Mouse (Mus musculus): Measurements from ENCODE around the gene Cyp2a5. TPM values are rescaled to one million over a fixed set of nuclear protein-coding genes. Genes with fewer than 3 reads are reported as not detected.
"Not testable (repeated sequence)": the region's sequence is repeated elsewhere in the genome, so short reads cannot be mapped to it uniquely, and the experiment has no call there.

Gene Cyp2a5
- not detected in 2 replicates for polyA plus RNA-seq (2012; ENCODE audit: insufficient read depth, insufficient read length, low replicate concordance, missing spikeins)

- 67% methylated on average over 3 of the region's 3 CpGs for WGBS
- H3K4me3 ChIP-seq (ENCODE audit: insufficient read depth, low read depth, low read length); H3K27ac ChIP-seq (ENCODE audit: insufficient read depth, low read depth, low read length): not testable (repeated sequence)
Observed at GRCm38 (mm10) chr7:26835059-26835458, at the start of gene Cyp2a5. Cyp2a5 (plus strand) TSS chr7:26835305.

GRCm38 (mm10) chr7:26786013-26786412, 49.1 kb upstream of the Cyp2a5 start:
- H3K27ac ChIP-seq (ENCODE audit: insufficient read depth, low read depth, low read length); H3K4me3 ChIP-seq (ENCODE audit: insufficient read depth, low read depth, low read length); H3K4me1 ChIP-seq (ENCODE audit: control insufficient read depth, insufficient read depth, low read length): not testable (repeated sequence)
- WGBS = 25% methylated on average over 1 of the region's 1 CpGs

More at GRCm38 (mm10) chr7:26835059-26835458, at the start of gene Cyp2a5:
- not testable (repeated sequence) for H3K4me1 ChIP-seq (ENCODE audit: control insufficient read depth, insufficient read depth, low read length)

DNA sequence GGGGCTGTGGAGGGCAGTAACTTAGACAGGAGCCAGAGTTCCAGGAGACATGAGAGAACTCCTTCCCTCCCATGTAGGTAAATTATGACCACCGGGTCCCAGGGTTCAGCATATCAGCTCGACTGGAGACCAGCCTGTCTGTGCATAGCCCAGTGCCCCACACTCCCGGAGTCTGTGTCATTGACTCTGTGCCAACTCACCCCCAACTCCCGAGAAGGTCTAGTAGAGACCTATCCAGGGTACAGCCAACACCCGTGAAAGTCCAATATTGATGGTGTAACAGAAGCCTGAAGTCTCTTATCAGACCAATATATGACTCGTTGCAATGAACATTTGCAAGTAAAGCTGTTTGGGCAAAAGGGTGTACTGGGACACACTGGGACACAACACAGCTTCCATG, 45.1 kb upstream of the Cyp2a5 start:
- WGBS = 81% methylated on average over 6 of the region's 6 CpGs

DNA sequence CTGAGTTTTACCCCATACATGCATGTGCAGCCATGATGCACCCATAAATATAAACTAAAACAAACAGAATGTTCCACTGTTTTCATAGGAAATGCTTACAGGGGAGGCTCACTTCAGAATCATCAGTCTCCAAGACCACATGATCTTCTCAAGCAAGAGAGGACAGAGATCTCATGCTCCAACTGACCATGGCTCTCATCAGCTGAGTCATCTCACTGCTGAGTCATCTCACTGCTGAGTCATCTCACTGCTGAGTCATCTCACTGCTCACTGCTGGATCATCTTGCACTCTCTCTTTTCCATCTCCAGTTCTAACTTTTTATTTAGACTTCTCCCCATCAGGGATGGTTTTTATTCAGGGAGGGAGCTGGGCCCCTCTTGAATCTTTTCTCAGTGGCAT, 35.0 kb upstream of the Cyp2a5 start:
- Histone ChIP-seq H3K4me1 (ENCODE audit: control insufficient read depth, insufficient read depth, low read length) (no peaks in the 10 kb centered on the region), H3K4me3 (ENCODE audit: insufficient read depth, low read depth, low read length) (no peak overlapping the region), H3K27ac (ENCODE audit: insufficient read depth, low read depth, low read length) (no peak overlapping the region)
- TF ChIP-seq CTCF (IDR thresholded peaks at IDR 0.05; ENCODE audit: insufficient read depth, low read depth, low read length) = no peak
- no peak for TF ChIP-seq POLR2A (IDR thresholded peaks at IDR 0.05; ENCODE audit: insufficient read depth, low read depth, low read length)

More for the DNA sequence above, 45.1 kb upstream of the Cyp2a5 start:
- Histone ChIP-seq H3K4me3 (ENCODE audit: insufficient read depth, low read depth, low read length) (no peak overlapping the region), H3K27ac (ENCODE audit: insufficient read depth, low read depth, low read length) (no peak overlapping the region), H3K4me1 (ENCODE audit: control insufficient read depth, insufficient read depth, low read length) (no peaks in the 10 kb centered on the region)
- TF ChIP-seq POLR2A (IDR thresholded peaks at IDR 0.05; ENCODE audit: insufficient read depth, low read depth, low read length) = no peak
- no peak for TF ChIP-seq CTCF (IDR thresholded peaks at IDR 0.05; ENCODE audit: insufficient read depth, low read depth, low read length)

- 97% methylated on average over 1 of the region's 1 CpGs for WGBS
- TF ChIP-seq CTCF (IDR thresholded peaks at IDR 0.05; ENCODE audit: insufficient read depth, low read depth, low read length) = no peak
- no peak for TF ChIP-seq POLR2A (IDR thresholded peaks at IDR 0.05; ENCODE audit: insufficient read depth, low read depth, low read length)
Observed at GRCm38 (mm10) chr7:26800996-26801395, 34.1 kb upstream of the Cyp2a5 start.

DNA sequence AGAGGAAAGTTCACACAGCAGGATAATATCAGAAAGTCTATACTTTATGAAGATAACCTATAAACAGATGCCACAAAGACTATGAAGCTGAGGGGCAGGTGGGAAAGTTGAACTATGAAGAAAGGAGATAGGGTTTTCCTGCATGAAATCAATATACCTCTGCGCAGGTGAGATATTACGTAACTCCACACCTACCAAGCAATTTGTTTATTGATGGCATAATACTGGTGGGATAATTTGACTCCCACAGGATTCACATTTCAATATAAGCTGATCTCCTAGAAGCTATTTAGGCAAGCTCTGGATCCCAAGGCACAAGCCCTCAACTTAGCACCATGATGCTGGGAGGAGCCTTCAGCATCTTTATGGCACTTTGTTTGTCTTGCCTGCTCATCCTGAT, 26.5 kb upstream of the Cyp2a5 start, which contains the start of gene Cyp2g1:
Gene Cyp2g1 (plus strand): TSS at position 301 of the 400 bp plus-strand sequence.
- 85% methylated on average over 2 of the region's 2 CpGs for WGBS
- no peak for TF ChIP-seq CTCF (IDR thresholded peaks at IDR 0.05; ENCODE audit: insufficient read depth, low read depth, low read length)
- no peak for TF ChIP-seq POLR2A (IDR thresholded peaks at IDR 0.05; ENCODE audit: insufficient read depth, low read depth, low read length)
- Histone ChIP-seq H3K4me1 (ENCODE audit: control insufficient read depth, insufficient read depth, low read length) (no peaks in the 10 kb centered on the region), H3K4me3 (ENCODE audit: insufficient read depth, low read depth, low read length) (no peak within 1 kb of the TSS), H3K27ac (ENCODE audit: insufficient read depth, low read depth, low read length) (no peak within 1 kb of the TSS)

More at GRCm38 (mm10) chr7:26800996-26801395, 34.1 kb upstream of the Cyp2a5 start:
- no peaks in the 10 kb centered on the region for H3K4me1 ChIP-seq (ENCODE audit: control insufficient read depth, insufficient read depth, low read length)
- H3K27ac ChIP-seq (ENCODE audit: insufficient read depth, low read depth, low read length) = no peak overlapping the region
- no peak overlapping the region for H3K4me3 ChIP-seq (ENCODE audit: insufficient read depth, low read depth, low read length)

DNA sequence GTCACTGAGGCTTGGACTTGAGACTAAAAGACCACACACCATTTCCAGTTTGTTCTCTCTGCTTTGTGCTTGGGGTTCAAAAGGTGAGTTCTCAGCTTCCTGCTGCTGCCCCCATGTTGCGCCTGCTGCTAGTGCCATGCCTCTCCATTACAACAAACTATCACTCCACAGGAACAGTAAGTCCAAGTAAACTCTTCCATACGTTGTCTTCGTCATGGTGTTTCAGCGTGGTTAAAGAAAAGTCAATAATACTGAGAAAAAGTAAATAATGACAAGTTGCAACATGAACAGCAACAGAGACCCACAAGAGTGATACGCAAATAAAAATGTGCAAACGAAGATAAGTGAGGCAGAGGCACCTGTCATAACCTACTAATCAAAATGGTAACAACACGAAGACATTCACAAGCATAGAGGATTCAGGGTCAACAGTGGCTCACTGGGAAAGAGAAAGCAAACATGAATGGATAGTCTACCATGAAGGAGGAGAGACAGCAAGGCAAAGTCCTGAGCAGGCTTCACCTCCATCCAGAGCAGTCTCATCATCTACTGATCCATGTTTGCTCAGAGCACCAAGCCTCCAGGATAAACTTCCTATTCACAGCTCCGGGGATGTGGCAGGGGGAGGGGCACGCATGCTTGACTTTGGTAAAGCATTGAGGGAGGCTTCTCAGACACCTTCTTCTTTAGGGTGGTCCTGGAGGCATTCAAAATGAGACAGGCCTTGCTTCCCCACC, 3.4 kb upstream of the Cyp2a5 start:
- not testable (repeated sequence) for H3K27ac ChIP-seq (ENCODE audit: insufficient read depth, low read depth, low read length); H3K4me3 ChIP-seq (ENCODE audit: insufficient read depth, low read depth, low read length); H3K4me1 ChIP-seq (ENCODE audit: control insufficient read depth, insufficient read depth, low read length)
- 80% methylated on average over 9 of the region's 9 CpGs for WGBS

- not testable (repeated sequence) for H3K27ac ChIP-seq (ENCODE audit: insufficient read depth, low read depth, low read length); H3K4me3 ChIP-seq (ENCODE audit: insufficient read depth, low read depth, low read length)
- WGBS = 76% methylated on average over 7 of the region's 7 CpGs
Observed at GRCm38 (mm10) chr7:26832668-26833067, 2.4 kb upstream of the Cyp2a5 start.

GRCm38 (mm10) chr7:26843400-26843799, 8.3 kb downstream of the Cyp2a5 start:
- not testable (repeated sequence) for H3K4me1 ChIP-seq (ENCODE audit: control insufficient read depth, insufficient read depth, low read length); H3K27ac ChIP-seq (ENCODE audit: insufficient read depth, low read depth, low read length); H3K4me3 ChIP-seq (ENCODE audit: insufficient read depth, low read depth, low read length)
- 89% methylated on average over 2 of the region's 2 CpGs for WGBS

More at GRCm38 (mm10) chr7:26832668-26833067, 2.4 kb upstream of the Cyp2a5 start:
- not testable (repeated sequence) for H3K4me1 ChIP-seq (ENCODE audit: control insufficient read depth, insufficient read depth, low read length)

GRCm38 (mm10) chr7:26850063-26850462, 15.0 kb downstream of the Cyp2a5 start:
- not testable (repeated sequence) for H3K4me3 ChIP-seq (ENCODE audit: insufficient read depth, low read depth, low read length); H3K27ac ChIP-seq (ENCODE audit: insufficient read depth, low read depth, low read length); H3K4me1 ChIP-seq (ENCODE audit: control insufficient read depth, insufficient read depth, low read length)

DNA sequence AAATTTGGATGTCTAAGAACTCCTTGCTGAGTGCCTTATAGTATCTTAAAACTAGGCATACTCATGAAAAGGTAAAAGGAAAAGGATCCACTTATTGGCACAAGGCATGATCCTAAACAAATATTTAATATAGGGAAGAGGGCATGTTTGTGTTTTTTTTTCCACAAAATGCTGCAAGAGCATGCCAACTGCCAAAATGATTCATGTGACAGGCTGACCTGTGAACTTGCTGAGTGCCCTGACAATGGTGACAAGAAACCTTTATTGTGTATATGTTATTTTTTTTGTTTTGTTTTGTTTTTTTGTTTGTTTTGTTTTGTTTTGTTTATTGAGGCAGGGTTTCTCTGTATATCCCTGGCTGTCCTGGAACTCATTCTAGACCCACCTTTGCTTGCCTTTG, 43.5 kb downstream of the Cyp2a5 start:
- H3K4me1 ChIP-seq (ENCODE audit: control insufficient read depth, insufficient read depth, low read length); H3K27ac ChIP-seq (ENCODE audit: insufficient read depth, low read depth, low read length); H3K4me3 ChIP-seq (ENCODE audit: insufficient read depth, low read depth, low read length): not testable (repeated sequence)

- H3K27ac ChIP-seq (ENCODE audit: insufficient read depth, low read depth, low read length); H3K4me3 ChIP-seq (ENCODE audit: insufficient read depth, low read depth, low read length); H3K4me1 ChIP-seq (ENCODE audit: control insufficient read depth, insufficient read depth, low read length): not testable (repeated sequence)
- WGBS = 71% methylated on average over 3 of the region's 3 CpGs
Observed at GRCm38 (mm10) chr7:26880600-26880999, 45.5 kb downstream of the Cyp2a5 start.
